Mouse (Mus musculus): ENCODE data around the gene Tmem109. TPM values are rescaled to one million over a fixed set of nuclear protein-coding genes. Genes with fewer than 3 reads are reported as not detected.

Gene Tmem109
- polyA plus RNA-seq, 1 experiment from 2014 or later, result 50.7 TPM

- Histone ChIP-seq H3K27ac (ENCODE audit: low read depth, low read length) (no peak overlapping the region), H3K9me3 (ENCODE audit: control insufficient read depth, low read length) (no peaks in the 10 kb centered on the region)
- WGBS, result 86% methylated on average over 2 of the region's 2 CpGs
Observed at GRCm38 (mm10) chr19:10914870-10915269, 33.1 kb upstream of the Tmem109 start.

GRCm38 (mm10) chr19:10914291-10914690, 32.5 kb upstream of the Tmem109 start:
- H3K4me2 ChIP-seq (ENCODE audit: low read length), result no peak overlapping the region
- H3K9me3 ChIP-seq (ENCODE audit: control insufficient read depth, low read length), result no peaks in the 10 kb centered on the region
- no peaks in the 10 kb centered on the region; the same call in 1 of the 2 replicates for H3K4me1 ChIP-seq (ENCODE audit: control insufficient read depth, insufficient read depth, low read depth, low read length)
- no peaks in the 10 kb centered on the region for H3K36me3 ChIP-seq (ENCODE audit: control insufficient read depth, insufficient read depth, low read length)
- H3K4me3 ChIP-seq (ENCODE audit: low read length), result no peak overlapping the region
- ATAC-seq, result no peak
- no peaks in the 10 kb centered on the region for H3K27me3 ChIP-seq (replicated peaks; ENCODE audit: control insufficient read depth, insufficient read depth, low read length)
- no peak overlapping the region for H3K27ac ChIP-seq (ENCODE audit: low read depth, low read length)
- H3K9ac ChIP-seq (ENCODE audit: low read depth, low read length), result no peak overlapping the region
- 83% methylated on average over 7 of the region's 7 CpGs for WGBS

More at GRCm38 (mm10) chr19:10914870-10915269, 33.1 kb upstream of the Tmem109 start:
- Histone ChIP-seq H3K27me3 (replicated peaks; ENCODE audit: control insufficient read depth, insufficient read depth, low read length) (no peaks in the 10 kb centered on the region), H3K4me3 (ENCODE audit: low read length) (no peak overlapping the region), H3K9ac (ENCODE audit: low read depth, low read length) (no peak overlapping the region), H3K36me3 (ENCODE audit: control insufficient read depth, insufficient read depth, low read length) (no peaks in the 10 kb centered on the region), H3K4me1 (ENCODE audit: control insufficient read depth, insufficient read depth, low read depth, low read length) (no peaks in the 10 kb centered on the region; the same call in 1 of the 2 replicates), H3K4me2 (ENCODE audit: low read length) (no peak overlapping the region)
- ATAC-seq, result no peak

GRCm38 (mm10) chr19:10909087-10909721, 27.4 kb upstream of the Tmem109 start:
- Histone ChIP-seq H3K27me3 (replicated peaks; ENCODE audit: control insufficient read depth, insufficient read depth, low read length) (no peaks in the 10 kb centered on the region), H3K9ac (ENCODE audit: low read depth, low read length) (no peak overlapping the region), H3K36me3 (ENCODE audit: control insufficient read depth, insufficient read depth, low read length) (peaks cover 14% of the 10 kb centered on the region), H3K4me1 (ENCODE audit: control insufficient read depth, insufficient read depth, low read depth, low read length) (no peaks in the 10 kb centered on the region), H3K27ac (ENCODE audit: low read depth, low read length) (no peak overlapping the region), H3K4me3 (ENCODE audit: low read length) (no peak overlapping the region), H3K9me3 (ENCODE audit: control insufficient read depth, low read length) (no peaks in the 10 kb centered on the region), H3K4me2 (ENCODE audit: low read length) (no peak overlapping the region)
- no peak for ATAC-seq
- WGBS, result 87% methylated on average over 6 of the region's 6 CpGs

GRCm38 (mm10) chr19:10907891-10908290, 26.1 kb upstream of the Tmem109 start:
- no peaks in the 10 kb centered on the region for H3K9me3 ChIP-seq (ENCODE audit: control insufficient read depth, low read length)
- H3K4me2 ChIP-seq (ENCODE audit: low read length), result no peak overlapping the region
- WGBS, result 59% methylated on average over 3 of the region's 3 CpGs
- no peak overlapping the region for H3K9ac ChIP-seq (ENCODE audit: low read depth, low read length)
- H3K4me1 ChIP-seq (ENCODE audit: control insufficient read depth, insufficient read depth, low read depth, low read length), result no peaks in the 10 kb centered on the region
- no peak overlapping the region for H3K4me3 ChIP-seq (ENCODE audit: low read length)
- peak; percentile 60 for ATAC-seq
- no peak overlapping the region for H3K27ac ChIP-seq (ENCODE audit: low read depth, low read length)
- no peaks in the 10 kb centered on the region for H3K27me3 ChIP-seq (replicated peaks; ENCODE audit: control insufficient read depth, insufficient read depth, low read length)
- H3K36me3 ChIP-seq (ENCODE audit: control insufficient read depth, insufficient read depth, low read length), result peaks cover 27% of the 10 kb centered on the region

GRCm38 (mm10) chr19:10905728-10906000, 23.9 kb upstream of the Tmem109 start:
- H3K9me3 ChIP-seq (ENCODE audit: control insufficient read depth, low read length), result no peaks in the 10 kb centered on the region
- no peak overlapping the region for H3K9ac ChIP-seq (ENCODE audit: low read depth, low read length)
- WGBS, result 85% methylated on average over 5 of the region's 5 CpGs
- H3K27ac ChIP-seq (ENCODE audit: low read depth, low read length), result peak overlapping the region; percentile 20; the same call in 1 of the 2 replicates
- peaks cover 48% of the 10 kb centered on the region for H3K36me3 ChIP-seq (ENCODE audit: control insufficient read depth, insufficient read depth, low read length)
- H3K4me2 ChIP-seq (ENCODE audit: low read length), result no peak overlapping the region
- no peaks in the 10 kb centered on the region for H3K27me3 ChIP-seq (replicated peaks; ENCODE audit: control insufficient read depth, insufficient read depth, low read length)
- no peak for ATAC-seq
- H3K4me3 ChIP-seq (ENCODE audit: low read length), result no peak overlapping the region
- no peaks in the 10 kb centered on the region for H3K4me1 ChIP-seq (ENCODE audit: control insufficient read depth, insufficient read depth, low read depth, low read length)

DNA sequence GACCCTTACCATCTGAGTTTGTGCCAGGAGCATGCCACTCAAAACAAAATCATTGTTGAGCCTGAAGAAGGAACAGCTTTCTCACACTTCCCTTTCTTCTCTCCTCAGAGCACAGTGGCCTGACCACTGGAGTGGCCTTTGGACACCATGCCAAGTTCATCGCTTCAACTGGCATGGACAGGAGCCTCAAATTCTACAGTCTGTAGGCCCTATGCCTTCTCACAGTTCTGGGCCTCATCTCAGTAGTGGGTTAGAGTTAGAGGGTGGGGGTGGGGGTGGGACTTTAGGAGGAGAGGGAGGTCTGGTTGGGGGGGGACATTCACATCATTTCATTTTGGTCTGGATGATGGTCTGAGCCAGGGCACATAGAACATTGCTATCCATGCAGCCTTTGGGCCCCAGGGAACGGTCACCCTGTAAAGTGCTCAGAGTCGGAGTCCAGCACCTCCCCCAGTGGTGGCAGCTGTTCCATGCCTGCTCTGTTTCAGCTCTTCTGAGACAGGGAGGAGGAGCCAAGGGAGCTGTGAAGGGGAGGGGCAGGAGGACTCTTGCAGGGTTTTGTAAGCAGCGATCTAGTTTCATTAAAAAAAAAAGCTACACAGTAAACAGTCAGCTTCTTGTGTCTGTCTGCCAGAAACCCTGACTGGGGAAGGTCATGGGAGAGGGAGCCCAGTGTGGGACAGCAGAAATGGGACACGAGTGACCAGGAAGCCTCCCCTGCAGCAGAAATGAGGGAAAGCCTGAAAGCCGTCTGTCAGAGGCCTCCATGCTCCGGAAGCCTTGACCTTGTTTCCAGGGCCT, 23.3 kb upstream of the Tmem109 start:
- no peaks in the 10 kb centered on the region for H3K27me3 ChIP-seq (replicated peaks; ENCODE audit: control insufficient read depth, insufficient read depth, low read length)
- no peaks in the 10 kb centered on the region for H3K9me3 ChIP-seq (ENCODE audit: control insufficient read depth, low read length)
- WGBS, result 62% methylated on average over 7 of the region's 7 CpGs
- H3K36me3 ChIP-seq (ENCODE audit: control insufficient read depth, insufficient read depth, low read length), result peaks cover 54% of the 10 kb centered on the region
- no peaks in the 10 kb centered on the region for H3K4me1 ChIP-seq (ENCODE audit: control insufficient read depth, insufficient read depth, low read depth, low read length)
- H3K4me3 ChIP-seq (ENCODE audit: low read length), result no peak overlapping the region
- no peak overlapping the region for H3K9ac ChIP-seq (ENCODE audit: low read depth, low read length)
- ATAC-seq, result peak; percentile 60
- H3K4me2 ChIP-seq (ENCODE audit: low read length), result no peak overlapping the region
- peak overlapping the region; percentile 20; the same call in 1 of the 2 replicates for H3K27ac ChIP-seq (ENCODE audit: low read depth, low read length)

DNA sequence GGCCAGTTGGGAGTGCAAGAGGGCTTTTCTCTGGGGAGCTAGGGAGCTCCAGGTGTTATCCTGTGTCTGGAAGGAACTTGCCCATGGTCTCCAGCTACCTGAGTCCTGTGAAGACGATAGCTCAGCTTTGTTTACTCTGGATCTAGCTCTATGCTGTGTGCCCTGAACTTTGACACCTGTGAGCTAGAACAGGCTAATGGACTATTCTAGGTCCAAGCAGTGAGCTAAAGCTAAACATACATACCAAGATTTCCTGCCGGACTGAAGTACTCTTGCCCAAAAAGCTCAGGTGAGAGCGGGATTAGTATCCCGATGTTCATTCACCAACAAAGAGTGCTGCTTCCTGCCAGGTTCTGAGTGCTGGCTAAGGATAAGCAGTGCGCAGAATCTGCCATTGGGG, 22.7 kb upstream of the Tmem109 start:
- Histone ChIP-seq H3K9me3 (ENCODE audit: control insufficient read depth, low read length) (no peaks in the 10 kb centered on the region), H3K36me3 (ENCODE audit: control insufficient read depth, insufficient read depth, low read length) (peaks cover 60% of the 10 kb centered on the region), H3K27me3 (replicated peaks; ENCODE audit: control insufficient read depth, insufficient read depth, low read length) (no peaks in the 10 kb centered on the region), H3K27ac (ENCODE audit: low read depth, low read length) (no peak overlapping the region), H3K9ac (ENCODE audit: low read depth, low read length) (no peak overlapping the region), H3K4me1 (ENCODE audit: control insufficient read depth, insufficient read depth, low read depth, low read length) (no peaks in the 10 kb centered on the region), H3K4me3 (ENCODE audit: low read length) (no peak overlapping the region), H3K4me2 (ENCODE audit: low read length) (no peak overlapping the region)
- ATAC-seq, result no peak
- WGBS, result 91% methylated on average over 5 of the region's 5 CpGs

- Histone ChIP-seq H3K27ac (ENCODE audit: low read depth, low read length) (no peak overlapping the region), H3K4me1 (ENCODE audit: control insufficient read depth, insufficient read depth, low read depth, low read length) (peaks cover 13% of the 10 kb centered on the region), H3K4me3 (ENCODE audit: low read length) (no peak overlapping the region), H3K36me3 (ENCODE audit: control insufficient read depth, insufficient read depth, low read length) (peaks cover 69% of the 10 kb centered on the region), H3K27me3 (replicated peaks; ENCODE audit: control insufficient read depth, insufficient read depth, low read length) (no peaks in the 10 kb centered on the region), H3K4me2 (ENCODE audit: low read length) (no peak overlapping the region), H3K9me3 (ENCODE audit: control insufficient read depth, low read length) (no peaks in the 10 kb centered on the region), H3K9ac (ENCODE audit: low read depth, low read length) (no peak overlapping the region)
- ATAC-seq, result no peak
- 93% methylated on average over 5 of the region's 5 CpGs for WGBS
Observed at GRCm38 (mm10) chr19:10901046-10901445, 19.2 kb upstream of the Tmem109 start.

DNA sequence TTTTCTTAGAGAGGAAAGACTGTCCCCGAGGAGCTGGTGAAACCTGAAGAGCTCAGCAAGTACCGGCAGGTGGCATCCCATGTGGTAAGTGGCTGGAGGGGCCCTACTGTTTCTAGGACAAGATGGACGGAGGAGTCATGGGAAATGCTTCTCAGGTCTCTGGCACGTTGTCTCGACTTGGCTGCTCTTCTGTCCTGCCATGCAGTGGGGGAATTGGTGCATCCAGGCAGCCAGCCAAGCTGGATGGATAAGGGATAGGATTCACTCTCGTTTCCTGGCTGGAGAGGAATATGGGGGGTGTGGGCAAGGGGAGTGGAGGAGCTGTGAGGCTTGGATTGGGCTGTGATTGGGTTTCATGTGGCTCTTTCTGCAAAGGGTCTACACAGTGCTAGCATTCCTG, 18.5 kb upstream of the Tmem109 start:
- Histone ChIP-seq H3K36me3 (ENCODE audit: control insufficient read depth, insufficient read depth, low read length) (peaks cover 61% of the 10 kb centered on the region), H3K9ac (ENCODE audit: low read depth, low read length) (no peak overlapping the region), H3K27ac (ENCODE audit: low read depth, low read length) (no peak overlapping the region), H3K9me3 (ENCODE audit: control insufficient read depth, low read length) (no peaks in the 10 kb centered on the region), H3K4me1 (ENCODE audit: control insufficient read depth, insufficient read depth, low read depth, low read length) (peaks cover 15% of the 10 kb centered on the region), H3K4me2 (ENCODE audit: low read length) (no peak overlapping the region), H3K27me3 (replicated peaks; ENCODE audit: control insufficient read depth, insufficient read depth, low read length) (no peaks in the 10 kb centered on the region), H3K4me3 (ENCODE audit: low read length) (no peak overlapping the region)
- no peak for ATAC-seq
- 68% methylated on average over 6 of the region's 6 CpGs for WGBS
